Mouse (Mus musculus): ENCODE data around the gene Il1f8. TPM values are rescaled to one million over a fixed set of nuclear protein-coding genes. Genes with fewer than 3 reads are reported as not detected.

Il1f8 gene
- polyA plus RNA-seq, 1 experiment from 2014 or later, result not detected

Other genes with a start within 250 kb of the Il1f8 start
- 0.74 and 1.2 TPM in 2 replicates for gene Hnmt, start 103.8 kb upstream of the Il1f8 start, polyA plus RNA-seq (2015; fragmentation: Nextera tagmentation; extraction: Ambion mirVana)
- gene Tbpl2, start 56.6 kb upstream of the Il1f8 start, polyA plus RNA-seq (2015; fragmentation: Nextera tagmentation; extraction: Ambion mirVana), result not detected in 2 replicates
- not detected in 2 replicates for gene Il1f9, start 33.3 kb downstream of the Il1f8 start, polyA plus RNA-seq (2015; fragmentation: Nextera tagmentation; extraction: Ambion mirVana)
- gene Il1f6, start 62.3 kb downstream of the Il1f8 start, polyA plus RNA-seq (2015; fragmentation: Nextera tagmentation; extraction: Ambion mirVana), result not detected in 2 replicates
- gene Il1f5, start 123.8 kb downstream of the Il1f8 start, polyA plus RNA-seq (2015; fragmentation: Nextera tagmentation; extraction: Ambion mirVana), result not detected in 2 replicates
- gene Il1f10, start 138.0 kb downstream of the Il1f8 start, polyA plus RNA-seq (2015; fragmentation: Nextera tagmentation; extraction: Ambion mirVana), result not detected in 2 replicates
- 0.42 and 0.84 TPM in 2 replicates for gene Il1rn, start 183.7 kb downstream of the Il1f8 start, polyA plus RNA-seq (2015; fragmentation: Nextera tagmentation; extraction: Ambion mirVana)
- gene Psd4, start 214.4 kb downstream of the Il1f8 start, polyA plus RNA-seq (2015; fragmentation: Nextera tagmentation; extraction: Ambion mirVana), result 2.3 and 2.8 TPM in 2 replicates

Measured in lung, embryonic 15.5 days (tissue).